18 mouse cellular contexts compared by ENCODE assay signal in genomic region chr7:36940611-36941010, GRCm38 (mm10).
DNase-seq lines count a peak whose midpoint lies in the region; ATAC-seq and TF ChIP-seq lines count a peak whose summit lies in the region.
"Had no signal": no experiment of that assay in that cellular context is flagged by ENCODE, and none has a peak within 500 bp of the region (broad histone marks: within the 10 kb centered on the region; RNA-seq: fewer than 3 reads in every experiment).

No protein-coding gene starts in this region.

- no peak for TF ChIP-seq POLR2A in limb, embryonic 14.5 days (IDR thresholded peaks at IDR 0.05; ENCODE audit: borderline replicate concordance, extremely low read depth, insufficient read depth, insufficient read length)

- WGBS in kidney, postnatal 0 days = 42% methylated on average over 10 of the region's 10 CpGs
- WGBS in kidney, embryonic 16.5 days = 46% methylated on average over 10 of the region's 10 CpGs
- WGBS in midbrain, postnatal 0 days = 71% methylated on average over 10 of the region's 10 CpGs
- 74% methylated on average over 10 of the region's 10 CpGs for WGBS in midbrain, embryonic 16.5 days
- WGBS in limb, embryonic 14.5 days = 38% methylated on average over 10 of the region's 10 CpGs
- 83% methylated on average over 10 of the region's 10 CpGs for WGBS in liver, embryonic 11.5 days

- no peak overlapping the region for H3K4me3 ChIP-seq in kidney, postnatal 0 days (replicated peaks; ENCODE audit: low read depth, low read length)
- H3K4me3 ChIP-seq in kidney, embryonic 16.5 days (ENCODE audit: low read length) = no peak overlapping the region
- H3K4me3 ChIP-seq in midbrain, postnatal 0 days (ENCODE audit: low read depth, low read length) = no peak overlapping the region
- H3K4me3 ChIP-seq in midbrain, embryonic 16.5 days (ENCODE audit: low read depth, low read length) = no peak overlapping the region
- no peak overlapping the region for H3K4me3 ChIP-seq in limb, embryonic 14.5 days (replicated peaks; ENCODE audit: low read length)
- H3K4me3 ChIP-seq in liver, embryonic 11.5 days (ENCODE audit: low read depth, low read length) = no peak overlapping the region
- H3K4me3 ChIP-seq: embryonic facial prominence, embryonic 12.5 days; erythroblast, embryonic 14.5 days; heart, embryonic 15.5 days; lung, embryonic 15.5 days; megakaryocyte, embryonic 14.5 days had no signal

- H3K4me2 ChIP-seq in kidney, postnatal 0 days (ENCODE audit: low read length) = 0 out of 2 replicates have a peak overlapping the region, but pooled peaks have one; percentile 3
- no peak overlapping the region for H3K4me2 ChIP-seq in kidney, embryonic 16.5 days (replicated peaks; ENCODE audit: low read depth, low read length)
- no peak overlapping the region for H3K4me2 ChIP-seq in midbrain, postnatal 0 days (ENCODE audit: low read depth, low read length, poor library complexity, severe bottlenecking)
- H3K4me2 ChIP-seq in midbrain, embryonic 16.5 days (ENCODE audit: low read length) = no peak overlapping the region
- H3K4me2 ChIP-seq in limb, embryonic 14.5 days (replicated peaks; ENCODE audit: low read depth, low read length, severe bottlenecking) = no peak overlapping the region; the same call in 1 of the 2 replicates
- H3K4me2 ChIP-seq in liver, embryonic 11.5 days = no peak overlapping the region
- H3K4me2 ChIP-seq: embryonic facial prominence, embryonic 12.5 days; heart, embryonic 15.5 days; lung, embryonic 15.5 days had no signal

- no peaks in the 10 kb centered on the region for H3K4me1 ChIP-seq in kidney, postnatal 0 days (replicated peaks; ENCODE audit: insufficient read depth, low read length)
- no peaks in the 10 kb centered on the region; the same call in 1 of the 2 replicates for H3K4me1 ChIP-seq in kidney, embryonic 16.5 days (ENCODE audit: insufficient read depth, low read length)
- peaks cover 3% of the 10 kb centered on the region; the same call in 1 of the 2 replicates for H3K4me1 ChIP-seq in midbrain, postnatal 0 days (ENCODE audit: insufficient read depth, low read length)
- peaks cover 6% of the 10 kb centered on the region for H3K4me1 ChIP-seq in midbrain, embryonic 16.5 days (ENCODE audit: control insufficient read depth, insufficient read depth, low read length)
- H3K4me1 ChIP-seq in limb, embryonic 14.5 days (ENCODE audit: control insufficient read depth, insufficient read depth, low read length) = peaks cover 17% of the 10 kb centered on the region
- no peaks in the 10 kb centered on the region for H3K4me1 ChIP-seq in liver, embryonic 11.5 days (replicated peaks; ENCODE audit: control insufficient read depth, insufficient read depth, low read length)
- H3K4me1 ChIP-seq: embryonic facial prominence, embryonic 12.5 days; megakaryocyte, embryonic 14.5 days had no signal

- no peaks in the 10 kb centered on the region for H3K36me3 ChIP-seq in kidney, postnatal 0 days (ENCODE audit: insufficient read depth, low read length)
- H3K36me3 ChIP-seq in kidney, embryonic 16.5 days (ENCODE audit: insufficient read depth, low read length) = no peaks in the 10 kb centered on the region
- H3K36me3 ChIP-seq in midbrain, postnatal 0 days (ENCODE audit: insufficient read depth, low read length) = no peaks in the 10 kb centered on the region
- H3K36me3 ChIP-seq in midbrain, embryonic 16.5 days (ENCODE audit: control insufficient read depth, insufficient read depth, low read length) = no peaks in the 10 kb centered on the region
- H3K36me3 ChIP-seq in limb, embryonic 14.5 days (ENCODE audit: control insufficient read depth, insufficient read depth, low read length) = no peaks in the 10 kb centered on the region
- H3K36me3 ChIP-seq in liver, embryonic 11.5 days (ENCODE audit: control insufficient read depth, insufficient read depth, low read length) = no peaks in the 10 kb centered on the region
- H3K36me3 ChIP-seq: embryonic facial prominence, embryonic 12.5 days; heart, embryonic 15.5 days; lung, embryonic 15.5 days had no signal

- peak; percentile 42 for TF ChIP-seq CTCF in kidney, postnatal 0 days (IDR thresholded peaks at IDR 0.05; ENCODE audit: low read depth)
- TF ChIP-seq CTCF in midbrain, postnatal 0 days (IDR thresholded peaks at IDR 0.05) = peak; percentile 35

- no peaks in the 10 kb centered on the region for H3K27me3 ChIP-seq in kidney, postnatal 0 days (ENCODE audit: insufficient read depth, low read length)
- no peaks in the 10 kb centered on the region for H3K27me3 ChIP-seq in kidney, embryonic 16.5 days (ENCODE audit: insufficient read depth, low read length)
- H3K27me3 ChIP-seq in midbrain, postnatal 0 days (ENCODE audit: insufficient read depth, low read length) = no peaks in the 10 kb centered on the region
- no peaks in the 10 kb centered on the region for H3K27me3 ChIP-seq in midbrain, embryonic 16.5 days (ENCODE audit: control insufficient read depth, insufficient read depth, low read depth, low read length)
- no peaks in the 10 kb centered on the region for H3K27me3 ChIP-seq in limb, embryonic 14.5 days (ENCODE audit: control insufficient read depth, insufficient read depth, low read length)
- H3K27me3 ChIP-seq in liver, embryonic 11.5 days (replicated peaks; ENCODE audit: control insufficient read depth, insufficient read depth, low read length) = no peaks in the 10 kb centered on the region
- H3K27me3 ChIP-seq: embryonic facial prominence, embryonic 12.5 days; heart, embryonic 15.5 days; lung, embryonic 15.5 days; megakaryocyte, embryonic 14.5 days had no signal

- peak; percentile 37 for DNase-seq in kidney, postnatal 0 days (ENCODE audit: low spot score)
- peak; percentile 36 for DNase-seq in midbrain, postnatal 0 days (ENCODE audit: low spot score)
- peak; percentile 9 for DNase-seq in limb, embryonic 14.5 days (ENCODE audit: low spot score)
- DNase-seq in liver, embryonic 11.5 days (ENCODE audit: low spot score) = no peak
- DNase-seq in Muller cell, postnatal 12 days (ENCODE audit: inconsistent ontology term) = no peak
- DNase-seq: cerebellum, adult 8-10 months; gastrocnemius, postnatal 25 days; midbrain, embryonic 14.5 days; right cerebral cortex, postnatal 4 days; thymus, postnatal 14 days had no signal

- no peak overlapping the region for H3K9ac ChIP-seq in kidney, postnatal 0 days (ENCODE audit: low read depth, low read length)
- no peak overlapping the region for H3K9ac ChIP-seq in kidney, embryonic 16.5 days (replicated peaks; ENCODE audit: low read length)
- H3K9ac ChIP-seq in midbrain, postnatal 0 days (replicated peaks; ENCODE audit: low read length, poor library complexity, severe bottlenecking) = no peak overlapping the region
- no peak overlapping the region for H3K9ac ChIP-seq in midbrain, embryonic 16.5 days (ENCODE audit: low read depth, low read length)
- H3K9ac ChIP-seq in limb, embryonic 14.5 days (ENCODE audit: low read depth, low read length, severe bottlenecking) = no peak overlapping the region
- H3K9ac ChIP-seq in liver, embryonic 11.5 days (ENCODE audit: low read depth, low read length) = no peak overlapping the region
- H3K9ac ChIP-seq: embryonic facial prominence, embryonic 12.5 days; heart, embryonic 15.5 days; lung, embryonic 15.5 days had no signal

- H3K9me3 ChIP-seq in kidney, postnatal 0 days (replicated peaks; ENCODE audit: low read length) = no peaks in the 10 kb centered on the region
- no peaks in the 10 kb centered on the region for H3K9me3 ChIP-seq in kidney, embryonic 16.5 days (ENCODE audit: low read length)
- no peaks in the 10 kb centered on the region for H3K9me3 ChIP-seq in midbrain, postnatal 0 days (ENCODE audit: low read length)
- H3K9me3 ChIP-seq in midbrain, embryonic 16.5 days (replicated peaks; ENCODE audit: control insufficient read depth, low read length, poor library complexity, severe bottlenecking) = no peaks in the 10 kb centered on the region
- no peaks in the 10 kb centered on the region for H3K9me3 ChIP-seq in limb, embryonic 14.5 days (ENCODE audit: control insufficient read depth, low read length)
- H3K9me3 ChIP-seq in liver, embryonic 11.5 days (ENCODE audit: control insufficient read depth, low read length) = no peaks in the 10 kb centered on the region
- H3K9me3 ChIP-seq: embryonic facial prominence, embryonic 12.5 days; heart, embryonic 15.5 days; lung, embryonic 15.5 days had no signal

- H3K27ac ChIP-seq in kidney, postnatal 0 days = no peak overlapping the region
- H3K27ac ChIP-seq in kidney, embryonic 16.5 days (ENCODE audit: low read length) = no peak overlapping the region
- no peak overlapping the region for H3K27ac ChIP-seq in midbrain, postnatal 0 days (ENCODE audit: low read depth, low read length)
- H3K27ac ChIP-seq in midbrain, embryonic 16.5 days (ENCODE audit: low read length) = no peak overlapping the region
- H3K27ac ChIP-seq in limb, embryonic 14.5 days (replicated peaks; ENCODE audit: low read depth, low read length) = no peak overlapping the region
- H3K27ac ChIP-seq in liver, embryonic 11.5 days (ENCODE audit: low read depth, low read length) = no peak overlapping the region
- H3K27ac ChIP-seq: embryonic facial prominence, embryonic 12.5 days; heart, embryonic 15.5 days; lung, embryonic 15.5 days had no signal

- no peak for ATAC-seq in kidney, postnatal 0 days (replicated peaks; ENCODE audit: low FRiP score, low read depth)
- no peak for ATAC-seq in kidney, embryonic 16.5 days (ENCODE audit: low FRiP score, low TSS enrichment)
- no peak for ATAC-seq in midbrain, postnatal 0 days (ENCODE audit: low FRiP score)
- no peak for ATAC-seq in midbrain, embryonic 16.5 days
- ATAC-seq in limb, embryonic 14.5 days (ENCODE audit: low FRiP score, low read depth) = no peak
- no peak for ATAC-seq in liver, embryonic 11.5 days (replicated peaks; ENCODE audit: low FRiP score)
- ATAC-seq: forebrain, embryonic 14.5 days had no signal

Comparison
In these comparisons a context has a peak if more than half of its experiments do, and no peak if none do; other contexts are left out.
1. DNase-seq: peak in kidney, postnatal 0 days (single experiment), midbrain, postnatal 0 days (single experiment) and limb, embryonic 14.5 days (single experiment); none in liver, embryonic 11.5 days (single experiment) and Muller cell, postnatal 12 days (single experiment).